20 mouse cellular contexts compared by ENCODE assay signal in genomic region chr16:44233019-44233418, GRCm38 (mm10).
"Had no signal": no experiment of that assay in that cellular context is flagged by ENCODE, and none has a peak within 500 bp of the region (broad histone marks: within the 10 kb centered on the region; RNA-seq: fewer than 3 reads in every experiment).

No protein-coding gene starts in this region.

- H3K27me3 ChIP-seq: liver, embryonic 12.5 days; midbrain, embryonic 12.5 days; neural tube, embryonic 13.5 days; neural tube, embryonic 15.5 days; stomach, embryonic 15.5 days had no signal

- ATAC-seq: liver, embryonic 12.5 days; midbrain, embryonic 16.5 days had no signal

- H3K4me1 ChIP-seq: liver, embryonic 12.5 days; midbrain, embryonic 10.5 days; midbrain, embryonic 12.5 days; neural tube, embryonic 13.5 days; neural tube, embryonic 15.5 days; stomach, embryonic 15.5 days had no signal

- H3K4me3 ChIP-seq: liver, embryonic 12.5 days; midbrain, embryonic 10.5 days; midbrain, embryonic 12.5 days; myocyte; neural tube, embryonic 13.5 days; neural tube, embryonic 15.5 days; stomach, embryonic 15.5 days had no signal

- H3K27ac ChIP-seq: liver, embryonic 12.5 days; liver, embryonic 14.5 days; midbrain, embryonic 10.5 days; midbrain, embryonic 12.5 days; neural tube, embryonic 13.5 days; neural tube, embryonic 15.5 days; stomach, embryonic 15.5 days had no signal

- H3K4me2 ChIP-seq: liver, embryonic 12.5 days; lung, embryonic 14.5 days; midbrain, embryonic 12.5 days; neural tube, embryonic 13.5 days; neural tube, embryonic 15.5 days; stomach, embryonic 15.5 days had no signal

- H3K9me3 ChIP-seq: liver, embryonic 12.5 days; midbrain, embryonic 10.5 days; midbrain, embryonic 12.5 days; neural tube, embryonic 13.5 days; neural tube, embryonic 15.5 days; stomach, embryonic 15.5 days had no signal

- DNase-seq: lung, embryonic 14.5 days; lung, postnatal 14 days; lung, postnatal 4 days; midbrain, embryonic 14.5 days; retina, postnatal 1 day; right cerebral cortex, postnatal 25 days; right cerebral cortex, postnatal 4 days; spleen, adult 18-20 months; thymus, adult 2 months; thymus, postnatal 25 days; thymus, postnatal 4 days had no signal

- H3K9ac ChIP-seq: liver, embryonic 12.5 days; liver, embryonic 14.5 days; lung, embryonic 14.5 days; midbrain, embryonic 12.5 days; neural tube, embryonic 13.5 days; neural tube, embryonic 15.5 days; stomach, embryonic 15.5 days had no signal

- H3K36me3 ChIP-seq: liver, embryonic 12.5 days; midbrain, embryonic 10.5 days; midbrain, embryonic 12.5 days; neural tube, embryonic 13.5 days; neural tube, embryonic 15.5 days; stomach, embryonic 15.5 days had no signal
